Mouse (Mus musculus): ENCODE results near the gene Klf5. TPM values are rescaled to one million over a fixed set of nuclear protein-coding genes. Genes with fewer than 3 reads are reported as not detected.

Gene Klf5
- polyA plus RNA-seq, 1 experiment from 2014 or later: 2.7 TPM

GRCm38 (mm10) chr14:99301472-99301871, 3.0 kb downstream of the Klf5 start:
- ATAC-seq (ENCODE audit: low FRiP score, low TSS enrichment) (no peak), DNase-seq (no peak)
- Histone ChIP-seq H3K4me2 (ENCODE audit: low read length) (no peak overlapping the region), H3K4me1 (ENCODE audit: control insufficient read depth, insufficient read depth, low read length) (no peaks in the 10 kb centered on the region), H3K36me3 (ENCODE audit: control insufficient read depth, insufficient read depth, low read length) (no peaks in the 10 kb centered on the region), H3K9ac (replicated peaks; ENCODE audit: low read length) (no peak overlapping the region), H3K27ac (replicated peaks; ENCODE audit: low read depth, low read length) (no peak overlapping the region), H3K4me3 (replicated peaks; ENCODE audit: low read depth, low read length) (no peak overlapping the region), H3K9me3 (ENCODE audit: control insufficient read depth, low read length) (no peaks in the 10 kb centered on the region), H3K27me3 (ENCODE audit: control insufficient read depth, insufficient read depth, low read length) (peaks cover 34% of the 10 kb centered on the region)
- 62% methylated on average over 11 of the region's 11 CpGs for WGBS

GRCm38 (mm10) chr14:99304387-99304786, 5.9 kb downstream of the Klf5 start:
- ATAC-seq (ENCODE audit: low FRiP score, low TSS enrichment) (no peak), DNase-seq (peak; percentile 19)
- Histone ChIP-seq H3K27ac (replicated peaks; ENCODE audit: low read depth, low read length) (no peak overlapping the region), H3K4me3 (replicated peaks; ENCODE audit: low read depth, low read length) (no peak overlapping the region), H3K9me3 (ENCODE audit: control insufficient read depth, low read length) (no peaks in the 10 kb centered on the region), H3K27me3 (ENCODE audit: control insufficient read depth, insufficient read depth, low read length) (peaks cover 18% of the 10 kb centered on the region), H3K4me2 (ENCODE audit: low read length) (no peak overlapping the region), H3K36me3 (ENCODE audit: control insufficient read depth, insufficient read depth, low read length) (no peaks in the 10 kb centered on the region), H3K4me1 (ENCODE audit: control insufficient read depth, insufficient read depth, low read length) (no peaks in the 10 kb centered on the region), H3K9ac (replicated peaks; ENCODE audit: low read length) (no peak overlapping the region)
- 31% methylated on average over 3 of the region's 3 CpGs for WGBS

GRCm38 (mm10) chr14:99304997-99305792, 6.7 kb downstream of the Klf5 start:
- Histone ChIP-seq H3K4me2 (ENCODE audit: low read length) (no peak overlapping the region), H3K4me3 (replicated peaks; ENCODE audit: low read depth, low read length) (no peak overlapping the region), H3K9ac (replicated peaks; ENCODE audit: low read length) (no peak overlapping the region), H3K9me3 (ENCODE audit: control insufficient read depth, low read length) (no peaks in the 10 kb centered on the region), H3K27me3 (ENCODE audit: control insufficient read depth, insufficient read depth, low read length) (peaks cover 13% of the 10 kb centered on the region), H3K27ac (replicated peaks; ENCODE audit: low read depth, low read length) (no peak overlapping the region), H3K4me1 (ENCODE audit: control insufficient read depth, insufficient read depth, low read length) (no peaks in the 10 kb centered on the region), H3K36me3 (ENCODE audit: control insufficient read depth, insufficient read depth, low read length) (no peaks in the 10 kb centered on the region)
- 89% methylated on average over 12 of the region's 12 CpGs for WGBS
- DNase-seq (no peak), ATAC-seq (ENCODE audit: low FRiP score, low TSS enrichment) (no peak)

- Histone ChIP-seq H3K36me3 (ENCODE audit: control insufficient read depth, insufficient read depth, low read length) (no peaks in the 10 kb centered on the region), H3K4me3 (replicated peaks; ENCODE audit: low read depth, low read length) (no peak overlapping the region), H3K27me3 (ENCODE audit: control insufficient read depth, insufficient read depth, low read length) (peaks cover 2% of the 10 kb centered on the region; the same call in 1 of the 2 replicates), H3K4me1 (ENCODE audit: control insufficient read depth, insufficient read depth, low read length) (no peaks in the 10 kb centered on the region), H3K4me2 (ENCODE audit: low read length) (no peak overlapping the region), H3K9ac (replicated peaks; ENCODE audit: low read length) (no peak overlapping the region), H3K9me3 (ENCODE audit: control insufficient read depth, low read length) (no peaks in the 10 kb centered on the region), H3K27ac (replicated peaks; ENCODE audit: low read depth, low read length) (no peak overlapping the region)
- 92% methylated on average over 7 of the region's 7 CpGs for WGBS
- DNase-seq (no peak), ATAC-seq (ENCODE audit: low FRiP score, low TSS enrichment) (no peak)
These were observed 7.9 kb downstream of the Klf5 start for GRCm38 (mm10) chr14:99306410-99306809.

- Histone ChIP-seq H3K27me3 (ENCODE audit: control insufficient read depth, insufficient read depth, low read length) (no peaks in the 10 kb centered on the region), H3K4me3 (replicated peaks; ENCODE audit: low read depth, low read length) (no peak overlapping the region)
- WGBS: 90% methylated on average over 9 of the region's 9 CpGs
These were observed 11.1 kb downstream of the Klf5 start for GRCm38 (mm10) chr14:99309606-99310005.

GRCm38 (mm10) chr14:99310358-99310757, 11.9 kb downstream of the Klf5 start:
- Histone ChIP-seq H3K4me3 (replicated peaks; ENCODE audit: low read depth, low read length) (no peak overlapping the region), H3K9me3 (ENCODE audit: control insufficient read depth, low read length) (no peaks in the 10 kb centered on the region), H3K4me1 (ENCODE audit: control insufficient read depth, insufficient read depth, low read length) (no peaks in the 10 kb centered on the region), H3K4me2 (ENCODE audit: low read length) (no peak overlapping the region), H3K9ac (replicated peaks; ENCODE audit: low read length) (no peak overlapping the region), H3K27me3 (ENCODE audit: control insufficient read depth, insufficient read depth, low read length) (no peaks in the 10 kb centered on the region), H3K36me3 (ENCODE audit: control insufficient read depth, insufficient read depth, low read length) (no peaks in the 10 kb centered on the region), H3K27ac (replicated peaks; ENCODE audit: low read depth, low read length) (no peak overlapping the region)
- 75% methylated on average over 7 of the region's 7 CpGs for WGBS
- no peak for DNase-seq
- no peak for ATAC-seq (ENCODE audit: low FRiP score, low TSS enrichment)

More at GRCm38 (mm10) chr14:99309606-99310005, 11.1 kb downstream of the Klf5 start:
- DNase-seq: no peak
- Histone ChIP-seq H3K27ac (replicated peaks; ENCODE audit: low read depth, low read length) (no peak overlapping the region), H3K9ac (replicated peaks; ENCODE audit: low read length) (no peak overlapping the region), H3K9me3 (ENCODE audit: control insufficient read depth, low read length) (no peaks in the 10 kb centered on the region), H3K4me2 (ENCODE audit: low read length) (no peak overlapping the region), H3K4me1 (ENCODE audit: control insufficient read depth, insufficient read depth, low read length) (no peaks in the 10 kb centered on the region), H3K36me3 (ENCODE audit: control insufficient read depth, insufficient read depth, low read length) (no peaks in the 10 kb centered on the region)
- ATAC-seq (ENCODE audit: low FRiP score, low TSS enrichment): no peak

GRCm38 (mm10) chr14:99313062-99313461, 14.6 kb downstream of the Klf5 start:
- no peaks in the 10 kb centered on the region for H3K4me1 ChIP-seq (ENCODE audit: control insufficient read depth, insufficient read depth, low read length)
- no peak for DNase-seq
- H3K9ac ChIP-seq (replicated peaks; ENCODE audit: low read length): no peak overlapping the region
- H3K4me2 ChIP-seq (ENCODE audit: low read length): no peak overlapping the region
- no peak for ATAC-seq (ENCODE audit: low FRiP score, low TSS enrichment)
- 89% methylated on average over 24 of the region's 24 CpGs for WGBS
- H3K9me3 ChIP-seq (ENCODE audit: control insufficient read depth, low read length): no peaks in the 10 kb centered on the region
- no peak overlapping the region for H3K4me3 ChIP-seq (replicated peaks; ENCODE audit: low read depth, low read length)
- H3K36me3 ChIP-seq (ENCODE audit: control insufficient read depth, insufficient read depth, low read length): no peaks in the 10 kb centered on the region
- no peak overlapping the region for H3K27ac ChIP-seq (replicated peaks; ENCODE audit: low read depth, low read length)
- H3K27me3 ChIP-seq (ENCODE audit: control insufficient read depth, insufficient read depth, low read length): no peaks in the 10 kb centered on the region

GRCm38 (mm10) chr14:99316275-99316674, 17.8 kb downstream of the Klf5 start:
- no peaks in the 10 kb centered on the region for H3K9me3 ChIP-seq (ENCODE audit: control insufficient read depth, low read length)
- no peak overlapping the region for H3K9ac ChIP-seq (replicated peaks; ENCODE audit: low read length)
- no peak for DNase-seq
- no peaks in the 10 kb centered on the region for H3K4me1 ChIP-seq (ENCODE audit: control insufficient read depth, insufficient read depth, low read length)
- no peak overlapping the region for H3K4me2 ChIP-seq (ENCODE audit: low read length)
- H3K27ac ChIP-seq (replicated peaks; ENCODE audit: low read depth, low read length): no peak overlapping the region
- no peaks in the 10 kb centered on the region for H3K36me3 ChIP-seq (ENCODE audit: control insufficient read depth, insufficient read depth, low read length)
- 94% methylated on average over 4 of the region's 4 CpGs for WGBS
- no peaks in the 10 kb centered on the region for H3K27me3 ChIP-seq (ENCODE audit: control insufficient read depth, insufficient read depth, low read length)
- no peak overlapping the region for H3K4me3 ChIP-seq (replicated peaks; ENCODE audit: low read depth, low read length)
- no peak for ATAC-seq (ENCODE audit: low FRiP score, low TSS enrichment)

- DNase-seq (no peak), ATAC-seq (ENCODE audit: low FRiP score, low TSS enrichment) (no peak)
- Histone ChIP-seq H3K4me1 (ENCODE audit: control insufficient read depth, insufficient read depth, low read length) (no peaks in the 10 kb centered on the region), H3K4me3 (replicated peaks; ENCODE audit: low read depth, low read length) (no peak overlapping the region), H3K27ac (replicated peaks; ENCODE audit: low read depth, low read length) (no peak overlapping the region), H3K4me2 (ENCODE audit: low read length) (no peak overlapping the region), H3K9ac (replicated peaks; ENCODE audit: low read length) (no peak overlapping the region), H3K27me3 (ENCODE audit: control insufficient read depth, insufficient read depth, low read length) (no peaks in the 10 kb centered on the region), H3K36me3 (ENCODE audit: control insufficient read depth, insufficient read depth, low read length) (no peaks in the 10 kb centered on the region), H3K9me3 (ENCODE audit: control insufficient read depth, low read length) (no peaks in the 10 kb centered on the region)
- 91% methylated on average over 5 of the region's 5 CpGs for WGBS
These were observed 22.2 kb downstream of the Klf5 start for GRCm38 (mm10) chr14:99320736-99321135.
